26 mouse cellular contexts compared by ENCODE assay signal in the genomic region with DNA sequence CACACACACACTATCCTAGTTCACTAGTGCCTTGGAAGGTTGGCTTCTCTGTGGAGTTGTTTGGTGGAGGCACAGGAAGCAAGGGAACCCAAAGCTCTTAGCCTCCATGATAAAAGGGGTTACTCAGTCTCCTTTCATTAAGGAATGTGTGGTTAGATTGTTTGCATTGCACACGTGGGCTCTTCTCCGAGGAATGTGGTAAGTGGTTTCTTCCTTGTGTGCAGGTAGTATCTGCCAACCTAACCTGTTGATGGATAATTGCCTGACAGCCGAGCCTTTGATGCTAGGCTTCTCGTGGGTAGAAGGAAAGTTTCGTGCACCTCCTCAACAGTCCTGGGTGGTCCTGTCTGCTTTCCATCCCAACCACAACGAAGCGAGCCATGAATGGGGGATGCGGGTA.
DNase-seq lines count a peak whose midpoint lies in the region; ATAC-seq lines count a peak whose summit lies in the region.
"Had no signal": no experiment of that assay in that cellular context is flagged by ENCODE, and none has a peak within 500 bp of the region (broad histone marks: within the 10 kb centered on the region; RNA-seq: fewer than 3 reads in every experiment).

No protein-coding gene starts in this region.

- no peak overlapping the region for H3K4me2 ChIP-seq in embryonic facial prominence, embryonic 11.5 days (ENCODE audit: low read depth, low read length)
- no peak overlapping the region for H3K4me2 ChIP-seq in lung, embryonic 16.5 days (ENCODE audit: low read depth, low read length)
- H3K4me2 ChIP-seq in embryonic facial prominence, embryonic 14.5 days (ENCODE audit: low read depth, low read length): no peak overlapping the region
- H3K4me2 ChIP-seq: embryonic facial prominence, embryonic 15.5 days; heart, embryonic 13.5 days; hindbrain, embryonic 14.5 days had no signal

- peak; percentile 37 for DNase-seq in embryonic facial prominence, embryonic 11.5 days (ENCODE audit: low spot score)
- no peak for DNase-seq in embryonic facial prominence, embryonic 10.5 days (ENCODE audit: low spot score)
- DNase-seq in lung, postnatal 10 days: no peak
- peak; percentile 12 for DNase-seq in brain, adult 2 months (ENCODE audit: low read depth, low spot score)
- peak; percentile 74 for DNase-seq in embryonic facial prominence, embryonic 14.5 days (ENCODE audit: low spot score)
- DNase-seq in heart, adult 9 months (ENCODE audit: low spot score in 2 of 2): no peak
- DNase-seq: adrenal gland, adult 2 months; adrenal gland, postnatal 14 days; cerebellum, adult 11-12 months; cerebellum, adult 9-10 months; cerebellum, postnatal 14 days; forebrain, postnatal 0 days; gastrocnemius, postnatal 25 days; heart, adult 18-20 months; heart, postnatal 14 days; heart, postnatal 4 days had no signal

- ATAC-seq in embryonic facial prominence, embryonic 11.5 days (replicated peaks; ENCODE audit: insufficient number of reproducible peaks, low FRiP score, low TSS enrichment, low read depth): no peak
- peak; percentile 66; the same call in 1 of the 2 replicates for ATAC-seq in lung, embryonic 16.5 days (ENCODE audit: low read depth)
- ATAC-seq in embryonic facial prominence, embryonic 14.5 days (ENCODE audit: low read depth): peak; percentile 30; the same call in 1 of the 2 replicates
- ATAC-seq: CD4-positive, CD25-positive, alpha-beta regulatory T cell, adult 4 months; forebrain, embryonic 14.5 days; forebrain, postnatal 0 days; hindbrain, postnatal 0 days; inflammation-experienced regulatory T-cells, adult 6 months; intestine, embryonic 16.5 days had no signal

- no peak overlapping the region for H3K9ac ChIP-seq in embryonic facial prominence, embryonic 11.5 days (replicated peaks; ENCODE audit: low read length)
- no peak overlapping the region for H3K9ac ChIP-seq in lung, embryonic 16.5 days (ENCODE audit: low read length)
- H3K9ac ChIP-seq in embryonic facial prominence, embryonic 14.5 days (ENCODE audit: low read depth, low read length): no peak overlapping the region
- H3K9ac ChIP-seq: embryonic facial prominence, embryonic 15.5 days; forebrain, postnatal 0 days; heart, embryonic 13.5 days; hindbrain, embryonic 14.5 days had no signal

- 54% methylated on average over 8 of the region's 8 CpGs for WGBS in embryonic facial prominence, embryonic 11.5 days
- WGBS in embryonic facial prominence, embryonic 10.5 days: 62% methylated on average over 8 of the region's 8 CpGs
- WGBS in lung, embryonic 16.5 days: 22% methylated on average over 8 of the region's 8 CpGs
- 36% methylated on average over 8 of the region's 8 CpGs for WGBS in embryonic facial prominence, embryonic 14.5 days

- H3K4me3 ChIP-seq in embryonic facial prominence, embryonic 11.5 days (ENCODE audit: low read depth, low read length): no peak overlapping the region
- H3K4me3 ChIP-seq in embryonic facial prominence, embryonic 10.5 days: no peak overlapping the region
- H3K4me3 ChIP-seq in lung, embryonic 16.5 days (ENCODE audit: low read length): no peak overlapping the region
- H3K4me3 ChIP-seq in embryonic facial prominence, embryonic 14.5 days (ENCODE audit: low read depth, low read length): no peak overlapping the region
- H3K4me3 ChIP-seq: embryonic facial prominence, embryonic 15.5 days; heart, embryonic 10.5 days; heart, embryonic 13.5 days had no signal

- H3K27ac ChIP-seq in embryonic facial prominence, embryonic 11.5 days (replicated peaks; ENCODE audit: low read depth, low read length): no peak overlapping the region
- no peak overlapping the region for H3K27ac ChIP-seq in embryonic facial prominence, embryonic 10.5 days (replicated peaks)
- H3K27ac ChIP-seq in lung, embryonic 16.5 days (ENCODE audit: low read length): no peak overlapping the region
- H3K27ac ChIP-seq in embryonic facial prominence, embryonic 14.5 days (replicated peaks; ENCODE audit: low read depth, low read length): no peak overlapping the region; the same call in 1 of the 2 replicates
- H3K27ac ChIP-seq: embryonic facial prominence, embryonic 15.5 days; heart, embryonic 10.5 days; heart, embryonic 13.5 days; hindbrain, embryonic 14.5 days; hindbrain, postnatal 0 days had no signal

- no peaks in the 10 kb centered on the region for H3K27me3 ChIP-seq in embryonic facial prominence, embryonic 11.5 days (ENCODE audit: control insufficient read depth, insufficient read depth, low read length)
- no peaks in the 10 kb centered on the region for H3K27me3 ChIP-seq in embryonic facial prominence, embryonic 10.5 days (replicated peaks; ENCODE audit: low read depth, poor library complexity, severe bottlenecking)
- no peaks in the 10 kb centered on the region for H3K27me3 ChIP-seq in lung, embryonic 16.5 days (ENCODE audit: control insufficient read depth, insufficient read depth, low read depth, low read length)
- H3K27me3 ChIP-seq in embryonic facial prominence, embryonic 14.5 days (replicated peaks; ENCODE audit: control insufficient read depth, insufficient read depth, low read length): no peaks in the 10 kb centered on the region
- H3K27me3 ChIP-seq: embryonic facial prominence, embryonic 15.5 days had no signal

- no peaks in the 10 kb centered on the region for H3K4me1 ChIP-seq in embryonic facial prominence, embryonic 11.5 days (ENCODE audit: control insufficient read depth, insufficient read depth, low read length)
- peaks cover 18% of the 10 kb centered on the region for H3K4me1 ChIP-seq in embryonic facial prominence, embryonic 10.5 days
- peaks cover 17% of the 10 kb centered on the region for H3K4me1 ChIP-seq in lung, embryonic 16.5 days (replicated peaks; ENCODE audit: control insufficient read depth, insufficient read depth, low read length)
- H3K4me1 ChIP-seq in embryonic facial prominence, embryonic 14.5 days (ENCODE audit: control insufficient read depth, insufficient read depth, low read length): no peaks in the 10 kb centered on the region

- no peaks in the 10 kb centered on the region for H3K9me3 ChIP-seq in embryonic facial prominence, embryonic 11.5 days (replicated peaks; ENCODE audit: control insufficient read depth, low read length)
- no peaks in the 10 kb centered on the region for H3K9me3 ChIP-seq in embryonic facial prominence, embryonic 10.5 days
- H3K9me3 ChIP-seq in lung, embryonic 16.5 days (ENCODE audit: control insufficient read depth, low read length): no peaks in the 10 kb centered on the region
- H3K9me3 ChIP-seq in embryonic facial prominence, embryonic 14.5 days (ENCODE audit: control insufficient read depth, low read length): no peaks in the 10 kb centered on the region
- H3K9me3 ChIP-seq: embryonic facial prominence, embryonic 15.5 days; heart, embryonic 10.5 days; heart, embryonic 13.5 days had no signal

- no peaks in the 10 kb centered on the region for H3K36me3 ChIP-seq in embryonic facial prominence, embryonic 11.5 days (replicated peaks; ENCODE audit: control insufficient read depth, insufficient read depth, low read depth, low read length)
- no peaks in the 10 kb centered on the region for H3K36me3 ChIP-seq in embryonic facial prominence, embryonic 10.5 days (replicated peaks)
- no peaks in the 10 kb centered on the region for H3K36me3 ChIP-seq in lung, embryonic 16.5 days (ENCODE audit: control insufficient read depth, insufficient read depth, low read length)
- no peaks in the 10 kb centered on the region for H3K36me3 ChIP-seq in embryonic facial prominence, embryonic 14.5 days (ENCODE audit: control insufficient read depth, insufficient read depth, low read length)
- H3K36me3 ChIP-seq: embryonic facial prominence, embryonic 15.5 days; heart, embryonic 10.5 days; heart, embryonic 13.5 days had no signal

Comparison
In these comparisons a context has a peak if more than half of its experiments do, and no peak if none do; other contexts are left out.
1. DNase-seq: peak in embryonic facial prominence, embryonic 11.5 days (single experiment), brain, adult 2 months (single experiment) and embryonic facial prominence, embryonic 14.5 days (single experiment); none in embryonic facial prominence, embryonic 10.5 days (single experiment), lung, postnatal 10 days (single experiment) and heart, adult 9 months (0 of 2).